Mouse (Mus musculus): ENCODE measurements at regions not wholly inside any gene's neighbourhood (a gene's known extent, or its start where the extent isn't known, plus 50 kb on each side); places are given as distances from the start of the nearest gene placed in this dataset.

DNA sequence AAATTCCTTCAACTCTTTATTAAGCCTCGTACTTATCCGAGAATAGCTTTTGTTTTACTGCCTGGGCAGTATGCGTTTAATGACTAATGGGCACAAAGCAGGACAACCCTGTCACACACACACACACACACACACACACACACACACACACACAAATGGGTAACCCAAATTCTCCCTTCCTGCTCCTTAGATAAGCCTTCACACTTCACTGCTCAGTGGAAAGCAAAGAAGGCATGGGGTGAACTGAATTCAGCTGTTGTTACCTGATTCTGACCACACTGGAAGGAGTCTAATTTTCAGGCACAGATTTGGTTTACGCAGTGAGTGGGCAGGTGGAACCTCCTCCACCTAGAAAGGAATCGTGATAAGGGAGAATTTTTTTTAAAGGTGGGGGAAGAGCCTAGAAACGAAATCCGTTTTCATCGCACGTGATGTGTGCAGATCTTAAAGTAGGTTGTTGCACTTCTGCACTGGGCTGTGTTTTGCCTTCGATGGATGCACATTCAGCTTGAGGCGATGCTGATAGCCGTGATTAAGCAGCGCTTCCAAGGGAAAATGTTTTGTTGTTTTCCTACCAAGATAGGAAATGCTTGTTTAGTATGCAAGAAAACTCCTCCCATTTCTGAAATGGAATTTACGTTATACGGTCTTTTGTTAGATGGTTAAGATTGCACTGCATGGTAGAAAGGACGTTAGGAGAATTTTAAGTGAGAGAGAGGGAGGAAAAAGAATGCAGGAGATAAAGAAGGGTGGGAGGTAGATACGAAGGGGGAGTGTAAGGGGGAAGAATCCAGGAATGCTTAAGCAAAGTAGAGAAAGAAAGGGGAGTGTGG, 286.2 kb upstream of the Rps6ka3 start:
- TF ChIP-seq CTCF (IDR thresholded peaks at IDR 0.05) (no peak), EP300 (IDR thresholded peaks at IDR 0.05) (no peak)

Measured in lung, postnatal 0 days (tissue).